Mouse (Mus musculus): ENCODE results near the gene Nptx1.

The Nptx1 gene

DNA sequence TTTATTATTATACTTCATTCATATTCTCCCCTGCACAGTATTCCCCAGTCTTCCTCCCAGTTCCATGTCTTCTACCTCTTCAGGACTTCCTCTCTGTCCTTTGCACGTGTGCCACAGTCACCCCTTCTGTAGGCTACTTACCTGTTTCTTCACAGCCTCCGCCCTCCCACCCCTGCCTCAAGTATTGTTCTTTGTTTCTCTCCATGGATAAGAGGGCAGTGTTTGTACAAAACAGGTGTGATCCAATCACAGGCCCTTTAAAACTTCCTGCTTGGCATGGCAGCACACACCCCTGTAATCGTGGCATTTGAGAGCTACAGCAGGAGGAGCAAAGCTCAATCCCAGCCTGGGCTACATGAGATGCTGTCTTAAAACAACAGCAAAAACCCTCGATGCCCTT lies 54.0 kb downstream of the Nptx1 start:
- DNase-seq (ENCODE audit: low read depth, low spot score): no peak

GRCm38 (mm10) chr11:119492830-119493229 lies 54.7 kb downstream of the Nptx1 start:
- DNase-seq (ENCODE audit: low read depth, low spot score): no peak

DNA sequence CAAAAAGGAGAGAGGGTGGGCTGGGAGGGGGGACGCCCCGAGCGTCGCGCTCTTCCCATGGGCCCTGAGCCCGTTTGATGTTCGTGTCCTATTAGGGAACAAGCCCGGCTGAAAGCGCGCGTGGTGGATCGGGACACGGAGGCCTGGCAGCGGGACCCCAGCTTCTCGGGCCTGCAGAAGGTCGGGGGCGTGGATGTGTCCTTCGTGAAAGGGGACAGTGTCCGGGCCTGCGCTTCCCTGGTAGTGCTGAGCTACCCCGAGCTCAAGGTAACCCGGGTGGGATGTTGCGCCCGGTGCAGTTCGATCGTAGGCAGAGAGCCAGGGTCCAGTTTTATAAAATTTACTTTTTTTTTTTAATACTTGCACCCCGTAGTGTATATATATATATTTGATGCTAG lies 55.9 kb downstream of the Nptx1 start:
- no peak for DNase-seq (ENCODE audit: low read depth, low spot score)

- peak; percentile 97 for DNase-seq (ENCODE audit: low read depth, low spot score)
Measured at GRCm38 (mm10) chr11:119490861-119491689, 56.5 kb downstream of the Nptx1 start, which contains the start of gene Endov. Gene Endov, plus strand, starts transcription at chr11:119491347.

Measured in forelimb bud, embryonic 11.5 days (tissue).